Mouse (Mus musculus): ENCODE results near the gene Lrpprc. TPM values are rescaled to one million over a fixed set of nuclear protein-coding genes. Genes with fewer than 3 reads are reported as not detected.

Lrpprc gene
- polyA plus RNA-seq, 1 experiment from 2014 or later, result 74.4 TPM

GRCm38 (mm10) chr17:84732612-84733011 is 58.0 kb downstream of the Lrpprc start:
- Histone ChIP-seq H3K4me2 (ENCODE audit: low read length) (no peak overlapping the region), H3K27me3 (ENCODE audit: control insufficient read depth, insufficient read depth, low read length) (no peaks in the 10 kb centered on the region), H3K4me3 (ENCODE audit: control insufficient read depth in 1 of 2, insufficient read depth in 1 of 2, low read depth in 1 of 2, low read length in 2 of 2) (no peak overlapping the region), H3K9me3 (ENCODE audit: control insufficient read depth, low read length) (no peaks in the 10 kb centered on the region), H3K27ac (replicated peaks in 1 of 2; ENCODE audit: control insufficient read depth in 1 of 2, insufficient read depth in 1 of 2, low read depth in 2 of 2, low read length in 2 of 2) (no peak overlapping the region), H3K4me1 (ENCODE audit: control insufficient read depth in 2 of 2, insufficient read depth in 2 of 2, low read length in 2 of 2) (no peaks in the 10 kb centered on the region), H3K9ac (ENCODE audit: low read length) (no peak overlapping the region), H3K36me3 (ENCODE audit: control insufficient read depth, insufficient read depth, low read length) (peaks cover 43% of the 10 kb centered on the region)
- no peak for ATAC-seq (ENCODE audit: insufficient number of reproducible peaks, insufficient read depth, low FRiP score, low read depth)
- 82% methylated on average over 8 of the region's 8 CpGs for WGBS

- no peaks in the 10 kb centered on the region for H3K9me3 ChIP-seq (ENCODE audit: control insufficient read depth, low read length)
- H3K9ac ChIP-seq (ENCODE audit: low read length), result no peak overlapping the region
- no peak for ATAC-seq (ENCODE audit: insufficient number of reproducible peaks, insufficient read depth, low FRiP score, low read depth)
- H3K4me2 ChIP-seq (ENCODE audit: low read length), result no peak overlapping the region
- no peak overlapping the region for H3K4me3 ChIP-seq (ENCODE audit: control insufficient read depth in 1 of 2, insufficient read depth in 1 of 2, low read depth in 1 of 2, low read length in 2 of 2)
- WGBS, result 85% methylated on average over 12 of the region's 12 CpGs
- H3K36me3 ChIP-seq (ENCODE audit: control insufficient read depth, insufficient read depth, low read length), result peaks cover 44% of the 10 kb centered on the region
- no peaks in the 10 kb centered on the region for H3K27me3 ChIP-seq (ENCODE audit: control insufficient read depth, insufficient read depth, low read length)
- H3K27ac ChIP-seq (replicated peaks in 1 of 2; ENCODE audit: control insufficient read depth in 1 of 2, insufficient read depth in 1 of 2, low read depth in 2 of 2, low read length in 2 of 2), result no peak overlapping the region
- no peaks in the 10 kb centered on the region for H3K4me1 ChIP-seq (ENCODE audit: control insufficient read depth in 2 of 2, insufficient read depth in 2 of 2, low read length in 2 of 2)
Measured at GRCm38 (mm10) chr17:84731361-84731760, 59.2 kb downstream of the Lrpprc start.

GRCm38 (mm10) chr17:84729140-84729539 is 61.4 kb downstream of the Lrpprc start:
- no peak for ATAC-seq (ENCODE audit: insufficient number of reproducible peaks, insufficient read depth, low FRiP score, low read depth)

GRCm38 (mm10) chr17:84728201-84728911 is 62.2 kb downstream of the Lrpprc start:
- WGBS, result 66% methylated on average over 1 of the region's 1 CpGs
- peaks cover 52% of the 10 kb centered on the region for H3K36me3 ChIP-seq (ENCODE audit: control insufficient read depth, insufficient read depth, low read length)

More at GRCm38 (mm10) chr17:84729140-84729539, 61.4 kb downstream of the Lrpprc start:
- Histone ChIP-seq H3K4me2 (ENCODE audit: low read length) (no peak overlapping the region), H3K4me3 (ENCODE audit: control insufficient read depth in 1 of 2, insufficient read depth in 1 of 2, low read depth in 1 of 2, low read length in 2 of 2) (no peak overlapping the region), H3K27ac (replicated peaks in 1 of 2; ENCODE audit: control insufficient read depth in 1 of 2, insufficient read depth in 1 of 2, low read depth in 2 of 2, low read length in 2 of 2) (no peak overlapping the region), H3K9me3 (ENCODE audit: control insufficient read depth, low read length) (no peaks in the 10 kb centered on the region), H3K27me3 (ENCODE audit: control insufficient read depth, insufficient read depth, low read length) (no peaks in the 10 kb centered on the region), H3K36me3 (ENCODE audit: control insufficient read depth, insufficient read depth, low read length) (peaks cover 51% of the 10 kb centered on the region), H3K4me1 (ENCODE audit: control insufficient read depth in 2 of 2, insufficient read depth in 2 of 2, low read length in 2 of 2) (no peaks in the 10 kb centered on the region), H3K9ac (ENCODE audit: low read length) (no peak overlapping the region)
- WGBS, result 72% methylated on average over 5 of the region's 5 CpGs

GRCm38 (mm10) chr17:84725163-84725562 is 65.4 kb downstream of the Lrpprc start:
- 98% methylated on average over 3 of the region's 3 CpGs for WGBS
- H3K9ac ChIP-seq (ENCODE audit: low read length), result no peak overlapping the region
- ATAC-seq (ENCODE audit: insufficient number of reproducible peaks, insufficient read depth, low FRiP score, low read depth), result no peak

More at GRCm38 (mm10) chr17:84728201-84728911, 62.2 kb downstream of the Lrpprc start:
- no peak overlapping the region for H3K9ac ChIP-seq (ENCODE audit: low read length)
- no peak overlapping the region for H3K4me2 ChIP-seq (ENCODE audit: low read length)
- H3K27me3 ChIP-seq (ENCODE audit: control insufficient read depth, insufficient read depth, low read length), result no peaks in the 10 kb centered on the region
- H3K4me1 ChIP-seq (ENCODE audit: control insufficient read depth in 2 of 2, insufficient read depth in 2 of 2, low read length in 2 of 2), result no peaks in the 10 kb centered on the region
- H3K4me3 ChIP-seq (ENCODE audit: control insufficient read depth in 1 of 2, insufficient read depth in 1 of 2, low read depth in 1 of 2, low read length in 2 of 2), result no peak overlapping the region
- no peak for ATAC-seq (ENCODE audit: insufficient number of reproducible peaks, insufficient read depth, low FRiP score, low read depth)
- H3K9me3 ChIP-seq (ENCODE audit: control insufficient read depth, low read length), result no peaks in the 10 kb centered on the region
- H3K27ac ChIP-seq (replicated peaks in 1 of 2; ENCODE audit: control insufficient read depth in 1 of 2, insufficient read depth in 1 of 2, low read depth in 2 of 2, low read length in 2 of 2), result no peak overlapping the region

GRCm38 (mm10) chr17:84724028-84724427 is 66.6 kb downstream of the Lrpprc start:
- no peaks in the 10 kb centered on the region for H3K27me3 ChIP-seq (ENCODE audit: control insufficient read depth, insufficient read depth, low read length)
- 81% methylated on average over 9 of the region's 9 CpGs for WGBS
- H3K4me3 ChIP-seq (ENCODE audit: control insufficient read depth in 1 of 2, insufficient read depth in 1 of 2, low read depth in 1 of 2, low read length in 2 of 2), result no peak overlapping the region
- H3K27ac ChIP-seq (replicated peaks in 1 of 2; ENCODE audit: control insufficient read depth in 1 of 2, insufficient read depth in 1 of 2, low read depth in 2 of 2, low read length in 2 of 2), result no peak overlapping the region
- H3K9ac ChIP-seq (ENCODE audit: low read length), result no peak overlapping the region
- no peaks in the 10 kb centered on the region for H3K4me1 ChIP-seq (ENCODE audit: control insufficient read depth in 2 of 2, insufficient read depth in 2 of 2, low read length in 2 of 2)
- H3K9me3 ChIP-seq (ENCODE audit: control insufficient read depth, low read length), result no peaks in the 10 kb centered on the region
- ATAC-seq (ENCODE audit: insufficient number of reproducible peaks, insufficient read depth, low FRiP score, low read depth), result no peak
- no peak overlapping the region for H3K4me2 ChIP-seq (ENCODE audit: low read length)
- H3K36me3 ChIP-seq (ENCODE audit: control insufficient read depth, insufficient read depth, low read length), result peaks cover 43% of the 10 kb centered on the region

More at GRCm38 (mm10) chr17:84725163-84725562, 65.4 kb downstream of the Lrpprc start:
- H3K4me3 ChIP-seq (ENCODE audit: control insufficient read depth in 1 of 2, insufficient read depth in 1 of 2, low read depth in 1 of 2, low read length in 2 of 2), result no peak overlapping the region
- H3K4me2 ChIP-seq (ENCODE audit: low read length), result no peak overlapping the region
- H3K36me3 ChIP-seq (ENCODE audit: control insufficient read depth, insufficient read depth, low read length), result peaks cover 52% of the 10 kb centered on the region
- H3K27me3 ChIP-seq (ENCODE audit: control insufficient read depth, insufficient read depth, low read length), result no peaks in the 10 kb centered on the region
- no peak overlapping the region for H3K27ac ChIP-seq (replicated peaks in 1 of 2; ENCODE audit: control insufficient read depth in 1 of 2, insufficient read depth in 1 of 2, low read depth in 2 of 2, low read length in 2 of 2)
- no peaks in the 10 kb centered on the region for H3K9me3 ChIP-seq (ENCODE audit: control insufficient read depth, low read length)
- no peaks in the 10 kb centered on the region for H3K4me1 ChIP-seq (ENCODE audit: control insufficient read depth in 2 of 2, insufficient read depth in 2 of 2, low read length in 2 of 2)

- Histone ChIP-seq H3K27ac (replicated peaks in 1 of 2; ENCODE audit: control insufficient read depth in 1 of 2, insufficient read depth in 1 of 2, low read depth in 2 of 2, low read length in 2 of 2) (no peak overlapping the region), H3K4me1 (ENCODE audit: control insufficient read depth in 2 of 2, insufficient read depth in 2 of 2, low read length in 2 of 2) (no peaks in the 10 kb centered on the region; a peak in 1 of 4 replicates), H3K27me3 (ENCODE audit: control insufficient read depth, insufficient read depth, low read length) (no peaks in the 10 kb centered on the region), H3K9ac (ENCODE audit: low read length) (no peak overlapping the region), H3K36me3 (ENCODE audit: control insufficient read depth, insufficient read depth, low read length) (peaks cover 39% of the 10 kb centered on the region), H3K9me3 (ENCODE audit: control insufficient read depth, low read length) (no peaks in the 10 kb centered on the region), H3K4me3 (ENCODE audit: control insufficient read depth in 1 of 2, insufficient read depth in 1 of 2, low read depth in 1 of 2, low read length in 2 of 2) (no peak overlapping the region), H3K4me2 (ENCODE audit: low read length) (no peak overlapping the region)
- ATAC-seq (ENCODE audit: insufficient number of reproducible peaks, insufficient read depth, low FRiP score, low read depth), result no peak
- WGBS, result 79% methylated on average over 3 of the region's 3 CpGs
Measured at GRCm38 (mm10) chr17:84719105-84719504, 71.5 kb downstream of the Lrpprc start.

- 67% methylated on average over 5 of the region's 5 CpGs for WGBS
Measured at GRCm38 (mm10) chr17:84717416-84717815, 73.2 kb downstream of the Lrpprc start.

More at GRCm38 (mm10) chr17:84717416-84717815, 73.2 kb downstream of the Lrpprc start:
- Histone ChIP-seq H3K9me3 (ENCODE audit: control insufficient read depth, low read length) (no peaks in the 10 kb centered on the region), H3K4me1 (ENCODE audit: control insufficient read depth in 2 of 2, insufficient read depth in 2 of 2, low read length in 2 of 2) (no peaks in the 10 kb centered on the region; a peak in 1 of 4 replicates), H3K27ac (replicated peaks in 1 of 2; ENCODE audit: control insufficient read depth in 1 of 2, insufficient read depth in 1 of 2, low read depth in 2 of 2, low read length in 2 of 2) (no peak overlapping the region), H3K9ac (ENCODE audit: low read length) (no peak overlapping the region), H3K4me3 (ENCODE audit: control insufficient read depth in 1 of 2, insufficient read depth in 1 of 2, low read depth in 1 of 2, low read length in 2 of 2) (no peak overlapping the region), H3K27me3 (ENCODE audit: control insufficient read depth, insufficient read depth, low read length) (no peaks in the 10 kb centered on the region), H3K36me3 (ENCODE audit: control insufficient read depth, insufficient read depth, low read length) (peaks cover 48% of the 10 kb centered on the region), H3K4me2 (ENCODE audit: low read length) (no peak overlapping the region)
- ATAC-seq (ENCODE audit: insufficient number of reproducible peaks, insufficient read depth, low FRiP score, low read depth), result no peak
